Mouse (Mus musculus): Measurements from ENCODE around the gene Ptges.
A peak's percentile ranks its signal among the peaks of the same experiment; 100 is the strongest.

The Ptges gene

DNA sequence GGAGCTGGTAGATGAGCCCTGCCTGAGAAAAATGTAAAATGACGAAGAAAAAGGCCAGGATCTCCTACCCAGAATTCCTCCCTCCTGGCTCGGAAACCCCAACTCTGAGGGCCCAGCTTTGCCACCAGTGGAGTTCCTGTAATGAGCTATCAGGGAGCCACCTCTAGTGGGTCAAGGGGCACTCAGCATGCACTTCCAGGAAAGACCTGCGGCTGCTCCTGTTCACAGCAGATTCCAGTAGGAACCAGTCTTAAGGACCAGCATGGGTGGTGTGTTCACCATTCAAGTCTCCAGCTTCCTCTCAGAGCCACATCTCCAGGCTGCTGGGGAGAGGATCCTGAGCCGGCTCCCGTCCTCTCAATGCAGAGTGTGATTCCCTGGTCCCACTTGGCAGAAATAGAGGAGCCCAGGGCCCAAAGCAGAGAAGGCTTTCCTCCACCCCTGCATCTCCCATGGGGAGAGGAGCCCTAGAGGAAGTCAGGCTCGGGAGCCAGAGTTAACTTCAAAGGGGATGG is 28.0 kb downstream of the Ptges start:
- DNase-seq (ENCODE audit: low read depth, low spot score), result no peak

DNA sequence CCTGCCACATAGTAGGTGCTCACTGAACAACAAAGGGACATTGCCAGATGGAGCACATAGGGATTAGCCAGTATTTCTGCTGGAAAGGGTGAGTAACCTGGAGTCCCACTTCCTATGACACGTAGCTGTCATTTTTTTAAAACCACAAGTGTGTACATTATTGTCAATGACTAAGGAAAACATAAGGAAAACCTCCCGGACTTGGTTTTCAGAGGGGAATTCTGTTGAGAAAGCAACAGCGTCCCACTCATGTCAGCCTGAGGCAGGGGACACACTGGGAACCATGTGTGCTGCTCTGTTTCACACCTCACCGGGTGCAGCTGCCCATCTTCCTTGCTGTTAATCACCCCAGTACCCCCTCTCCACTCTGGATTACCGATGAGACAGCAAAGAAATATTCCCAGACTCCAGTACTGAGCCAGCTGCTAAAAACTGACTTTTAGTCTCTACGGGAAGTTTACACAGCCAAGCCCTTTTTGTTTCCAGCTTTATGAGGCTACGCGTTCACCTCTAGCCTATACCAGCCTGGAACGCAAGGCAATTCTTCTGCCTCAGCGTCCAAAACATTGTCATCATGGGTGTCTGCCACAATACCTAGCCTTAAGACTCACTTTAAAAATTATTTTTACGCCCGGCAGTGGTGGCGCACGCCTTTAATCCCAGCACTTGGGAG is 30.1 kb downstream of the Ptges start:
- DNase-seq (ENCODE audit: low read depth, low spot score), result no peak

DNA sequence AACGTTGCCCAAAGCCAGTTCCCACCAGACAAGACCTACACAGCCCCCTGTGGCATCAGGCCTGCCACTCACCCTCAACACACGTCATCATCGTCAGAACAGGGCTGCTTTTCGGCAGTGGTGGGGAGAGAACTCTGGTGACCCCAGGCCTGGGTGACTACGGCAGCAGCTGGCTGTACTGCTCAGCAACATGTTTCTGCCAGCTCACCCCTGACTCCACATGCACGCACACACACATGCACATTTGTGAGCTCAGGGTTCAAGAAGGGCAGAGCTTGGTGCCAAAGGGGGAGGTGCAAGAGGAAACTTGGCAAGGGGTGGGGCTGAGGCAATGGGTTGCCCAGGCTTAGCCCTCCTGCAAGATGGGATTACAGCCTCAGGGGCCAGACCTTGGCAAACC is 32.4 kb downstream of the Ptges start:
- no peak for DNase-seq (ENCODE audit: low read depth, low spot score)

DNA sequence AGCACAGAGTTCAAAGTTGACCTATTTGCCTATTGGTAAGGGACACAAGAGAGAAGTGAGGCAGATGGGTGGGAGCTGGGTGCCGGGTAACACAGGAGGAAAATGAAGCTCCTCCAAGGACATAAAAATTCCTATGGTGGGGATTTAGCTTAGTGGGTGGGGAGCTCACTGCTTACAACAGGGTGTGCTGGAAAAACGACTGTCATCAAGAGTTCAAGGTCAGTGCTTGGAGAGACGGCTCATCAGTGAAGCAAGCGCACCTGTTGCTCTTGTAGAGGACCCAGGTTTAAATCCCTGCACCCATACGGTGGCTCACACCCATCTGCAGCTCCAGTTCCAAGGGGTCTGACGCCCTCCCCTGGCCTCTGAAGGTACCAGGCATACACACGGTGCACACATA is 35.7 kb downstream of the Ptges start:
- no peak for DNase-seq (ENCODE audit: low read depth, low spot score)

DNA sequence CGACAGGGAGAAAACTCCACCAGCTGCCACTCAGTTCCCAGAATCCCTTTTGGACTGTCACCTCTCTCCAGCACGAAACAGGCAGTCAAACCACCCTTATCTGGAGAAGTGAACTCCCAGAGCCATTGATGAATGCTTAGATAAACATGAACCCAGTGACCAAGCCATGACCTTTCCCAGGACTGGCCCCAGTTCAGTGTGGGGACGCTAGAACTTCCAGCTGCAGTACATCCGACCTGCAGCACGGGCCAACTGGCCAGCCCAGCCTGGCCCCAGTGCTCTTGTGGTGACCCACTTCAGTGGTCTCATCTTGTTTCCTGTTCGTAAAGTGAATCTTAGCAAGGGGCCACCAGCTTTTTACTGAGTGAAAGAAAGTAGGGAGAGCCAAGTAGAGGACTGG is 36.3 kb downstream of the Ptges start:
- no peak for DNase-seq (ENCODE audit: low read depth, low spot score)

DNA sequence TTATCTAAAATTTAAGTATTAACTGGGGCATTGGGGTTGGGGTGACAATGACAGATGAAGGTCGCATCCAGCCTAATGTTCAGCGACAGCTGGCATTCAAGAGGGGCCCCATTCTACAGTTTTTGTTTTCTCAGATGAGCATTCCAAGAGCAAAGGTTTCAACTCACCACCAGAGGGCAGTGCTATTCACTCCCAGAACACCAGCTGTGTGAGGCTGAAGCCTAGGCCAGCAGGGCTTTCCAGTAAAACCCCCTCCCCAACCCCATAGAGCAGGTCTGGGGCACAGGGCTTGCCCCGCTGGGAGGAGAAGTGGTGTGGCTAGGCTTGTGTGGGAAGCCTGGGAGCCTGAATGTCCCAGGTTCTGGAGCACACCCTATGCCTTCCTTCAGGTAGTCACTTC is 38.7 kb downstream of the Ptges start:
- no peak for DNase-seq (ENCODE audit: low read depth, low spot score)

DNA sequence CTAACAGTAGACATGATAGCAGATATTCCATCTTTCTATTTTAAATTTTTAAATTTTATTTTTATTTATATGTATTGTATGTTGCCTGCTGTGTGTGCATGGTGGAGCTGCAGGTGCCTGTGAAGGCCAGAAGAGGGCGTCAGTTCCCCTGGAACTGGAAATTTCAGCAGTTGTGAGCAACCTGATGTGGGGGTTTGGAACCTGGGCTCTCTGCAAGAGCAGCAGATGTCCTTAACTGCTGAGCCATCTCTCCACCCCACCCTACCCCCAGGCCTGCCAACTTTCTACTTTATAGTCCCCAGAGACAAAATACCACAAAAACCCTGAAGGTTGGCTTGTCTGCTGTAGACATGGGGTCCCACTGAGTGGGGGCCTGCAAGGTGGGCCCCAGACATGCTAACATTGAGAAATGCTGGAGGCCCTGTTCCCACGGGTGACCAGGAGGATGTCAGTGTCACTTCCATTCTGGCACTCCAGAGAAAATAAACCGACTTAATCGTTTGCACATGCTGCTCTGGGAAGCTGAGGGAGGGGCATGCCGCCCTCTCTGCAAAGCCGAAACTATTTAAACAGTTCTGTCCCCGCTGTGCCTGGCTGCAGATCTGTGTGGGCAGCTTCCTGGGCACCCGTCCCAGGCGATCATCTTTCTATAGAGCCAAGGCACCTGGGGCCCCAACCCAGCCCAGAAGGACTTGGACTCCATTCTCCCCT is 44.1 kb downstream of the Ptges start:
- DNase-seq (ENCODE audit: low read depth, low spot score), result peak; percentile 71

DNA sequence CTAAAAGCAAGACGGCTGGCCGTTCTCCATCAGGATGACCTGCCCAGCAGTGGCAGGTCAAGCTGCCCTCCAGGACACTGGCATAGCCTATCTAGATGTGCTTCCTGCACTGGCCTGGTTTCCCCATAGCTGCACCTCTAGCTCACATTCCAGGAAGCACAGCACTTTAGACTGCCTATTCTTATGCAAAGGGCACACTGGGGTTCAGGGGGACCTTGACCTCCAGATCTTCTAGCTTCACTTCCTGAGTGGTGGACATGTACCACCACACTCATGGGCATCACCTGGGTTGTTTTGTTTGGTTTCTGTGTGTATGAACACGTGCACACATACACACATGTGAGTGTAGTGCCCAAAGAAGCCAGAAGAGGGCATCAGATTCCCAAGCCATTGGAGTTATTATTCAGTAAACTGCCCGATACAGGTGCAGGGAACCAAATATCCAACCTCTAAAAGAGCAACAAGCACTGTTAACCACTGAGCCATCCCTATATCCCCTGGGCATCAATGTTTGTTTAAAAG is 44.8 kb downstream of the Ptges start:
- no peak for DNase-seq (ENCODE audit: low read depth, low spot score)

DNA sequence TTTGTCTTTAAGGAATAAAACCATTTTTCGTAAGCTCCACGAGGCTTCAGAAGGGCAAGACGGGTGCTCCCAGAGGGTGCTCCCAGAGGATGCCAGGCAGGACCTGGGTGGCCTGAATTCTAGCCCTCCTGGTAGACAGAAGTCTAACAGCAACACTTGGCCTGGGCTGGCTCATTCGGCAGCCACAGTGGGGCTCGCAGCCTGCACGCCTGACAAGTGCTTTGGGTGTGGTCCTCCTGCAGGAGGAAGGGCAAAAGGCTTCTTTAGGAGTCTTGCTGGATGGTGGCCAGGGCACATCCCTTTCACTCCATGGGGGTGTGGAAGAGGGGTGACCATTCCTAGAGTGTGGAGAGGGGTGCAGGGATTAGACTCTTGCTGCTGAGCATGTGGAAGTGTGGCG is 48.4 kb downstream of the Ptges start:
- DNase-seq (ENCODE audit: low read depth, low spot score), result no peak

DNA sequence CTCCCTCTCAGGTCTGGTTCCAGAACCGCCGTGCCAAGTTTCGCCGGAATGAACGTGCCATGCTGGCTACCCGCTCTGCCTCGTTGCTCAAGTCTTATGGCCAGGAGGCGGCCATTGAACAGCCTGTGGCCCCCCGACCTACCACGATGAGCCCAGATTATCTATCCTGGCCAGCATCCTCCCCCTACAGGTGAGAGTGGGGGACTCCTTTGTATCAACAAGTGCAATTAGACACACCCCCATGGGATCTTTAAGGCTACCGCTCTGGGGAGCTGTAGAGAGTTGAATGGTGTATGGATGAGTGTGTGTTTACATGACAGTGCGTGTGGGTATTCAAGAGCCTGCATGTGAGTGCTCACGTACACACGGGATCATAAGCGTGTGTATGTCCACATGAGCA is 50.2 kb downstream of the Ptges start:
- DNase-seq (ENCODE audit: low read depth, low spot score), result no peak

DNA sequence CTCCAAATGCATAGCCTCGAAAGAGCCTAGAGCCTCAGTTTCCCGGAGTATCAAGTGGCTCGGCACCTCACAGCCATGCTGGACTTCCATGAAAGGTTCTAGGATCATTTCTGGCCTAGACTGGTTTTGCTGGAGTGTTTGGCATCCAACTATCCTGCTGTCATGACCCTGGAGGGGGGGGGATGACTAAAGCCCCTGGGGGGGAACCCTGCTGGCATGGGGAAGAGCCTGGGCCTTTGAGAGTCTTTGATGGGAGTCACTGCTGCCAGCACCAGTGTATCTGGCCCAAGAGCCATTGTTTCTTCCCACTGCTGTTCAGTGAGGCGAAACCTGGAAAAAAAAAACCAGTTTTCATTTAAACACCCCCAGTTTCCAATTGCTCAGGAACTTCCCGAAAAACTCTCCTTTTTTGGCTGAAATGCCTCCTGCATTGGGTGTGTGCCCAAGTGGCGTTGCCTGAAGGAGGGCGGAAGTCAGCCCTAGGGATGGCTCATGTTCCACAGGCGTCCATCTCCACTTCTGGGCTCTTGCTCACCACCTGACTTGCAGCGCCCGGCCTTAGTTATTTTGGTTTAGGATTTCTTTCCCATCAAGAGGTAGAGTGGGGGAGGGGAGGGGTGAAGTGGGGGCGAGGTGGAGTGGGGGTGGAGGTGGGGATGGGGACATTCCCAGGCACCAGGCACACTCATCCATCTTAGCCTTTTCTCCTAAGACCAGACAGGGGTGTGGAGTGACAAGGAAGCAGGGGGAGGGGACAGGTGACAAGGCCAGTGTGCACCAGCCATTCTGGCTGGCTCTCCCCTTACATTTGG is 53.8 kb downstream of the Ptges start:
- no peak for DNase-seq (ENCODE audit: low read depth, low spot score)

DNA sequence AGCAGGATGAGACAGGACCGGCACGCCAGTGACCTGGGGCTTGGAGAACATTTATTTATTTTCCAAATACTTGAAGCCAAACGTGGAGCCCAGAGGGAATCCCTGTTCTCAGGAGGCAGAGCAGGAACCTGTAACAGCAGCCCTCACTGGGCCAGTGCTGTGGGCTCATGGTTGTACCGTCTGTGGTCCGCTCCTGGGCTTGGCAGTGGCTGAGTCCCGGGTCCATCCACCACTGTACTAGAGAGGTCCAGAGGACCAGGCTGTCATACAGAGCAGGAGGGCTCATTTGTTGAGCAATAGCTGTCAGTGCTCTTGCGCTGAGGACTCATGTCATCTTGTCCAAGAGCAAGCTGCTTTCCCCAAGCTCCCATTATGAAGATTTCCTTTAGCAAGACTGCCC is 54.6 kb downstream of the Ptges start:
- DNase-seq (ENCODE audit: low read depth, low spot score), result no peak

DNA sequence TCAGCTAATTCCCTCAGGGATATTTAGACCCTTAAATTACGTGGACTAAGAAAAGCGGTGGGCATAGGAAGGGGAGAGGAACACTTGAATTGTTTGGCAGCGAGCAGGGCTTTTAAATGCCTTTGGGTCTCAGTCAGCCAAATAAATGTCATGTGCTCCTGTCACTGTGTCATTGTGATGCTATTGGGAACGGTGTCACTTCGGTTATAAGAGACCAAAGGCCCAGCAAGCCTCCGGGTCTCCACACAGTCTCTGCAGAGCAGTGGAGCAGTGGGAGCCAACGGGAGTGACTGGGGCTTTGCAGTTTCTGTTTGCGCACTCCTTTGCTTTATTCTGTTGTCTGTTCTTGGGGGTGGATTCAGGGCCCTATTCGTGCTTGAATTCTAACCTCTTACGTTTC is 55.2 kb downstream of the Ptges start:
- DNase-seq (ENCODE audit: low read depth, low spot score), result no peak

DNA sequence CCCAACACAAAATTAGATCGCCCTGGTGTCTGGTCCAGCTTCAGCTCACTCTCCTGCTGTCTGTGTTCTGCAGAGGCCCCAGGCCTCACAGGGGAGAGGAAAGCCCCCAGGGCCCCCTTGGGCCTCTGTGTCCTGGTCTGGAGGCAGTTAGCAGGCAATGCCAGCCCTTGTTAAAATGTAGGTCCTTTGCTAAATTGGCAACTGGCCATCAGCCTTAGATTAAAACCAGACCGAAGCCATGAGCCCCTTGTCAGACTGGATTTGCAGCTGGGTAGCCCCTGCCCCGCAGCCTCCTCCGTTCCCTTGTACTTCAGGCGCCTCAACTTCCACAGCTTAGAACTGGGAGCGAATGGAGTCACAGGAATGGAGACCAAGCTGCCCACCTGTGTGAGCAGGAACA is 57.0 kb downstream of the Ptges start:
- DNase-seq (ENCODE audit: low read depth, low spot score), result no peak

DNA sequence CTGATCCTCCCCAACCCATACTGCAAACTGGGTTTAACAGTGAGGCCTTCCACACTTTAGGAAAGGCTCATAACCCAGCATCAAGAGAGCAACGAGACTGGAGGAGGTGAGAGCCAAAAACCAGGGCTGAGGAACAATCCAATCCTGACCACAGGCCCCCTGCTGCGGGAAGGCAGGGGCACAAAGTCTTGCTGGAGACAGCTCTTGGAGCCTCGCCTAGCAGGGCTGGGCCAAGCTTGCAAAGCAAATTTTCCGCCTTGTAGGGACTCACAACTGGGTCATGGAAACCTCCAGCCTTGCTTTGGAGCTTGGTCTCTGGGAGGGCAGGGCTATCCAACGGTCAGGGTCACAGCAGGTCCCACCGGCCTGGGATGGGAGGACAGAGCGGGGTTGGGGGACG is 58.8 kb downstream of the Ptges start:
- no peak for DNase-seq (ENCODE audit: low read depth, low spot score)

DNA sequence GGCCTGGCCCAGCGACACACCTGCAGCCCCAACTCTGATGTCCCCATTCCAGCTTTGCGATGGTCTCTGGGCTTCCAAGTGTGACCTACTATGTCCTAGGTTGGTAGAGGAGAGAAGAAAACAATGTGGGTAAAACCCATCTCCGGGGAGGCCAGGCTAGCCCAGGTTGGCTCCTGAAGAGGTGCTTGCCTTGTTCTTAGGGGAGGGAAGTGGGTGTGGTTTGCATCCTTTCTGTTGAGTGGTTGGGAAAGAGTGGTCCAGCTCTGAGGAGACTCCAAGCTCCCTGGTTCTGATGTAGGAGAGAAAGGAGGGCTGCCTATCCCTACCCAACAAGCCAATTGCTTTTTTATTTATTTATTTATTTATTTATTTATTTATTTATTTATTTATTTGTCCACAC is 64.2 kb downstream of the Ptges start:
- DNase-seq (ENCODE audit: low read depth, low spot score), result no peak

DNA sequence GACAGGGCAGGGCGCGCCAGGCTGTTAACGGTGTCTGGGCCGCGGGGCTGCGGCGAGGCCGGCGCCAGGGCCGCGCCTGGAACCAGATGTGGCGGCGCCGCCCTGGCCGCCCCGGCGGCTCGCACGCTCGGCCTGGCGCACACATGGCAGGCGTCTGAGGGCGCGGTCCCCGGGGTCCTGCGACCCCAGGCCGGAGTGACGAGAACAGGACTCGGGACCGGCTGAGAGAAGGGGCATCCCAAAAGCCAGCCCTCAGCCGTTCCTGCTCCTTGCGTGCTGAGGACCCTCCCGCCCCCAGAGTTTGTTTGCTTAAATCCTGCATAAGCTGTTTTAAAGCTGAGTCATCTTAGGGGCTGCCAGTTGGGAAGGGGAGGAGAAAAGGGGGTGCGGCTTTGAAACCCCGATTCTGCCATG is 64.7 kb downstream of the Ptges start:
- no peak for DNase-seq (ENCODE audit: low read depth, low spot score)

DNA sequence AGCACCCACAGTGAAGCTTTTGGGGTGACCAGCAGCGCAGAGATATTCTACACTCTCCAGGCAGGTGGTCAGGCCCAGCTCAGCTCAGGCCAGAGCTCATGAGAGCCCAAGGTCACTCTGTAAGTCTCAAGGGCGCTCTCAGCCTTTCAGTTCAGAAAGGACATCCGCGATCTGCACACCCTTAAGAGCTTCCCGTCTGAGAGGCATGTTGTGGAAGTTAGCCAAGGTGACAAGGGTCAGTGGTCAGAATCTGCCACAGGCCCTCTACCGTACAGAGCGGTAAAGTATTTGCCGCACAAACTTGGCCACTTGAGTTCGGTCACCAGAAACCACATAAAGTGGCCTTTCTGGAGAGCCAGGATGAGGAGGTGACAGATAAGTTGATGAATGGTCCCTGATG is 66.1 kb downstream of the Ptges start:
- no peak for DNase-seq (ENCODE audit: low read depth, low spot score)

DNA sequence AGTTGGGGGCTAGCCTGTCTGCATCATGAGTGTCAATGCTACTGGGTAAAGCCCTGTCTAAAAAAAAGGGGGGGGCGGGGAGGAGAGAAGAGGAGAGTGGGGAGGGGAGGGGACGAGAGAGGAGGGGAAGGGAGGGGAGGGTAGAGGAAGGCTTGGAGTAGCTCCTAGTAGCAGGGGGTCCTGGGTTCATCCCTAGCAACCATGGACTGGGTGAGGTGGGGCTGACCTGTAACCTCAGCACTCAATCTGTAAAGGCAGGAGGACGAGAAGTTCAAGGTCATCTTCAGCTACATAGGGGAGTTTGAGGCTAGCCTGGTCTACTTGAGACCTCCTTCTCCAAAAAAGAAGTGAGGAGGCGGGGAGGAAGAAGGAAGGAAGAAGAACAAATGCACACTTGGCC is 67.6 kb downstream of the Ptges start:
- no peak for DNase-seq (ENCODE audit: low read depth, low spot score)

DNA sequence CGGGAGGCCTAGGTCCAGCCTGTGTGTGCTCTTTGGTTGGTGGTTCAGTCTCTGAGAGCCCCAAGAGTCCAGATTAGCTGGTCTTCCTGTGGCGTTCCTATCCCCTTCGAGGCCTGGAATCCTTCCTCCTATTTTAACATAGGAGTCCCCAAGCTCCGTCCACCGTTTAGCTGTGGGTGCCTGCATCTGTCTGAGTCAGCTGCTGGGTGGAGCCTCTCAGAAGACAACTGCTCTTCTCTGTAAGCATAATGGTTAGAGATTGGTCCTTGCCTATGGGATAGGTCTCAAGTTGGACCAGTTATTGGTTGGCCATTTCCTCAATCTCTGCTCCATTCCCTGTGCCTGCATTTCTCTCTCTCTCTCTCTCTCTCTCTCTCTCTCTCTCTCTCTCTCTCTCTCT is 69.9 kb downstream of the Ptges start:
- DNase-seq (ENCODE audit: low read depth, low spot score), result no peak

DNA sequence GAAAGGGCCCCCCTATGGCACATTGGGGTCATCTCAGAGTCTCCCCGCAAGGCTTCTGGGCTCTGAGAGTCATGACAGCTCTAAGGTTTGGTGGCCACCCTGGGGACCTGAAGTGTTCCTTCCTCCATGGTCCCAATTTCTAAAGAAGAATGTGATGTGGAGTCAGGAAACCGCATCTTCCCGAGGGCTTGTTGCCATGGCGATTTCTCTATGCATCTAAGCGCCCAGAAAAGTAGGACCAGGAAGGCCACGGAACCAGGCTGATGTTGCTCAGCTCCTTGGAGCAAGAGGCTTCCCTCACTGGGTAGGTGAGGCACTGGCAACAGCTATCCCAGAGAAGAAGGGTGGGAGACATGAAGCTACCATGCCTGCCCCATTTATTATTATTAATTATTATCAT is 72.6 kb downstream of the Ptges start:
- no peak for DNase-seq (ENCODE audit: low read depth, low spot score)

DNA sequence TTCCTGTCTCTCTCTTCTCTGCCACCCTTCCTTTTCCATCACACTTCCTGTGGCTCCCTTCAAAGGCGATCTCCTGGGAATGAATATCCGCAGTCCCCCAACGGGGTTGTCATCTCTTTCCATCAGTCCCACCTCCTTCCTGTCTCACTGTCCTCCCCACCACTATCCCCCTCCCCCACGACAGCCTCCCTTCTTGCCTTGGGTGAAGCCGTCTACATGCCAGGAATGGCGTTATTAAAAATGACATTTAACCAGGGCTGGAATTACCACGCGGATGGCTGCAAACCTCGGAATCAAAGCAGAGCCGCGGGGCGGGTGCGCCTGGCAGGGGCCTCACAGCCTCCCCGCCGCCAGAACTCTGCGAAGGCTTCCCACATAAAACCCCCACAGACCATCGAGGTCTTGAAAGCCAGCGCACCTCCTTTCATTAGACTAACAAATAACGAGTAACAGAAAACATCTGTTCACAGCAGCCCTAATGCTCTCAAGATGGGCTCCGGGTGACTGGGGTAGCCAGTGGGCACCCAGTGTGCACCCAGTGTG is 76.8 kb downstream of the Ptges start:
- no peak for DNase-seq (ENCODE audit: low read depth, low spot score)

All from telencephalon, adult 2 months (tissue).